Mouse (Mus musculus) right cerebral cortex, postnatal 4 days (tissue): ENCODE data around the gene S100a8.

Experiments used
- DNase-seq: peaks from one replicate; pipeline ENCODE4 v3.0.0-alpha.2; 2022

S100a8 gene

DNA sequence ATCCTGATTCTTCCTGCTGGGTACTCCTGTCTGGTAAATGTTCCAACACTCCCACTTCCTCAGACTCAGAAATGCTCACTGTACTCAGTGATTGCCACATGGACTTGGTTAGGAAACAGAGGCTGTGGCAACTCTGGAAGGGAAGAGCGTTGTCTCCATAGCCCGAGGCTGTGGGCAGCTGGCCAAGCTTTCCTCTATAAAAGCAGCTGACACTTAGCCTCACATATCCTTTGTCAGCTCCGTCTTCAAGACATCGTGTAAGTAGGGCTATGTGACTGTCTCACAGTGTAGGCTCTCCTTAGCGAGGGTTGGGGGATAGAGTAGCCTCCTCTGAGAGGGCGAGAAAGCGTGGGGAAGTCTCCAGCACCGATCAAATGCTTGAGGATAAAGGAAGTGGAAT is at the start of gene S100a8:
TSS of gene S100a8 (plus strand) at position 133 of the 400 bp plus-strand sequence.
- peak; percentile 8 for DNase-seq

DNA sequence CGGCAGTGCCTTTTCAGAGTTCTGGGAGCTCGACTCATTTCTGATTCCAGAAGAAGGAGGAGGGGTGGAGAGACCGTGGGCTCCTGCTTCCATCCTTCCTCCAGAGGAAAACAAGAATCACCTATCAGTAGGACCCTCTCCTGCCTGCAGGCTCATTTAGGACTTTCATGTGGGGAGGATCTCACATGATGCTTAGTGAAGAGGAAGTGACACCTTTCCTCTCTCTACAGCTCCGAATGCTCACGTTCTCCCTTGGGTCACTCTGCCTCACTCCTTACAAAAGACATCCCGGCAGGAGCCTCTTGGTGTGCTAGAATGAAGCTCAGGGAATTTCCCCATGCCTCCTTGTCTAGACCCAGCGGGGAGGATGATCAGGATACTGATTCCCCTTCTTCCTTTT is 47.2 kb upstream of the S100a8 start:
- DNase-seq: no peak

DNA sequence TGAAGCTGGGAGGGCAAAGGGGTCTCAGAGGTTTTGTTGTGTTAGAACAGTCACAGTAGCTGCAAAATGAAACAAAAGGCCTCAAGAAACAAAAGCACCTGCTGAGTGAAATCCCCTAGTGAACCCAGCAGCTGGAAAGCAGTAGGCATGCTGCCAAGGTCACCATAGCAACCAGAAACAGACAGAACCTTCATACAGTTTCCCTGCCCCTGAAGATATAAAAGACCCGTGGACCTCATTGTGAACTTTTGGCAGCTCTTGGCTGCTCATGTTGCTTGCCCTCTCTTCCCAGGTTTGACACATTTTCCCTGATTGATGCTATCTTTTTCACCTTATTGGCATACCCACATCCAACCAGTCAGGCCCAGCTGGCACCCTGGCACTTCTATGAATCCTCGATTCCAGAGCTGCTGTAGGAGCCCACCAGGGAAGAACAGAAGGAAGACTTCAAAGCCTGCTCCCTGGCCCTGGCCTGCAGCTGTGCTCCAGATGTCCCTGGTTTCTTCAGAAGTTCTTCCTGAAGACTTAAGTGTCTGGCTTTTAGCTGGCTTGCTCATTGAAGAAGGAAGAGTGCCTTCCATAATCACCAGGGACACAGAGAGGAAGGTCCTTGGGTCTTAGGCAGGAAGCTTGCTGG is 45.2 kb upstream of the S100a8 start:
- DNase-seq: peak; percentile 71

DNA sequence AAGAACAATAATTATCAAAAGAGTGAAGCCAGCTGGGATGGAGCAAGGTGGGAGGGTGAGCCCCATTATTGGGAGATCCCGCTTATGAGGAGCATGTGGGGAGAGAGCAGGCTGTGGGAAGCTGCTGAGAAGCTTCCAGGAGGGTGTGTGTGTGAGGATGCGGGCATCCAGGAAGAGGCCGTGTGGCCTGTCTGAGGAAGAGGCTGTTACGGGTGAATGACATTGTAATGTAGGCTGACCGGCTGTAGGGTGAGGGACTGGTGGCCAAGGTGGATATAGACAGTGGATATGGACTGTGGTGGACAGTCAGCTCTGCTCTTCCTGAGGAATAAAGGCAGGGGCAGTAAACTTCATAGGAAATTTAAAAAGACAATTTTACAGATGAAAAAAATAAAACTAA is 43.3 kb upstream of the S100a8 start:
- no peak for DNase-seq

DNA sequence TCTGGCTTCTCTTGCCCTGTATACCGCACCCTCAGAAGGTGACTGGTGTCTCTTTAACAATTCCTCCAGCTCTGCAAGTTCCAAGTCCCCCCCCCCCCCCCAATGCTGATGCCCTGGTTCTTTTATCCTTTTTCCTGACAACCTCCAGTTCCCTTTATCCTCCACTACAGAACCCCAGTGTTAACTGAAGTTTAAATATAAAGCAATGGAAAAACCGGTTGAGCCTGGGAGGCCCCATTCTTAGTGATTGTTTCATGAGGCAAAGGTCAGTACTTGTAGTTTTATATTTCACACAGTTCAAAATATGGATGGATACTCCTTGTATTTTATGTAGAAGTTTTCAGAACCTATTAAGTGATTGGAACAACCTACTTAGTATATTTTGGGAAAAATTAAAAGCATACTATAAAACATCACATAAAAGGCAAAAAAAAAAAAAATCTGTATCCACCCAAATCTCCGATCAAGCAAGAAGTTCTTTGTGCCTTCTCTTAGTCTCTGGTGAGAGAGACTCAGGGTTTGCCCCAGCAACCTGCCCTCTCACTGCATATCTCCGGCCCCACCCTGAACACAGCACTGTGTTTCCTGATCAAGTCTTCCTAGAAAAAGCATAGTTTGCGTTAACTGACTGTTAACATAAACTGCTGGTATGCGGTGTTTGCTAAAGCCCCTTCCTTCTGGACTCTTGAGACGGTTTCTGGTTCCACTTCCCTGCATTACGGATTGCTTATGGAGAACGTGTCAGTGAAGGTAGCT is 42.3 kb upstream of the S100a8 start:
- no peak for DNase-seq

DNA sequence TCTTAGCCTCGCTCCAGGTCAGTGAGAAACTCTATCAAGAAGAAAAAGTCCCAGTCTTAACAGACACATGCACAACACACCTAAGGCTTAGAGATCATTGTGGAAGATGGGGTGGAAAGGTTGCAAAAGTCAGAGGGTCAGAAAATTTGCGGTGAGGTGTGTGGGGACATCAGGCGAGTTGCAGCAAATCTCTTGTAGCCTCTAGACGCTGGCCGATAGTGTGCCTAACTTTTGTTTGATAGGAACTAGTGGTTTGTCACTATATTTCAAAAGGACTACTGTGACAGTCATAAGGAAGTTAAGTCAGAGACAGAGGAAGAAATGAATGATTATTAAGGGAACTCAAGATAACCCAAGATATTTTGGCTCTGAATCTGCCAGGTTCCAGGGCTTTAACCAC is 41.4 kb upstream of the S100a8 start:
- DNase-seq: no peak

DNA sequence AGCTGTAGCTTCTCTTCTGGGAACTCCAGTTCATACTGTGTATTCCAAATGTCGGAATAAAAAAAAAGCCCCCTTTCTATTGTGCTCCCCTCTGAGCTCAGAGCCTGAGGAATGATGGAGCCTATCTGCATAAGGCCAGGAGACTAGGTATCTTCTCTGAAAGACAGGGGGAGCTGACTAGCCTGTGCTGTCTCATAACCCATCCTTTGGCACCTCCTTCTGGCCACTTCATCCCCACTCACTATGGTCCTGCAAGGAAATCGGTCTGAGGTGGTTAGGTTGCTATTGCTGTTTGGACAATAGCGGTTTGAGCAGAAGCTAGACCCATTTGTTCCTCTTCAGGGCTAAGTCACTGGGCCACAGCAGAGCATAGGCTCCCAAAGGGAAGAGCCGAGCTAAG is 41.0 kb upstream of the S100a8 start:
- DNase-seq: no peak

DNA sequence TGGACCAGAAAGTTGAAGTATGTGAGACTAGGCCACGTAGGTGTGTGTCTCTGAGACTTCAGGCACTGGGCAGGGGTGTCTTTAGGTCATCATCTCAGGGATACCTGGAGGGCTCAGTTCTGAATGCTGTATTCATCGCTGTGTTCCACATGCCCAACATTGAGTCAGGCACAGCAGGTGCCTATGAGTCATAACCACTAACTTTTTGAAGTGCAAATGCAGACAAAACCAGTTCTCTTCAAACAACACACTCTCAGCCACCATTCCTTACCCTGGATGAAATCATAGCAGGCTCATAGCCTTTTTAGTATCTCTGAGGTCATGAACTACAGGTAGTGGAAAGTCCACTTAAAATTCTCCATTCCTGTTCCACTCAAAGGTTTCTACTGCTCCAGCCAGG is 39.5 kb upstream of the S100a8 start:
- no peak for DNase-seq

DNA sequence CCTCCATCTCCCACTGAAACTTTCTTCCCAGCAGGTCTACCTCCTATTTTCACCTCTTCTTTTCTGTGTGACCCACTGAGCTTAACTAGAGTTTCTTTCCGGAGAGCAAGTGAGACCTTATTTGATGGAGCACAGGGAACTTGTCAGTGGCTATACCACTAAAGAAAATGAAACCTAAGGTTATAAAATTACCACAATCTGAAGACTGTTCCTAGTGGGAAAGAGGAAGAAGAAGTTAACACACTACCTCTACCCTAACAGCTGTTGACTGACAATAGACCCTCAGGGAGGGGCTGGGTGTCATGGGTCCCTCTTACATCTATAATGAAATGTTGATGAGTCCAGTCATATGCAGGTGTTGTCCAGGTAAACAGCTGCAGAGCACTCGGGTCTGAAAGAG is 36.8 kb upstream of the S100a8 start:
- DNase-seq: no peak

DNA sequence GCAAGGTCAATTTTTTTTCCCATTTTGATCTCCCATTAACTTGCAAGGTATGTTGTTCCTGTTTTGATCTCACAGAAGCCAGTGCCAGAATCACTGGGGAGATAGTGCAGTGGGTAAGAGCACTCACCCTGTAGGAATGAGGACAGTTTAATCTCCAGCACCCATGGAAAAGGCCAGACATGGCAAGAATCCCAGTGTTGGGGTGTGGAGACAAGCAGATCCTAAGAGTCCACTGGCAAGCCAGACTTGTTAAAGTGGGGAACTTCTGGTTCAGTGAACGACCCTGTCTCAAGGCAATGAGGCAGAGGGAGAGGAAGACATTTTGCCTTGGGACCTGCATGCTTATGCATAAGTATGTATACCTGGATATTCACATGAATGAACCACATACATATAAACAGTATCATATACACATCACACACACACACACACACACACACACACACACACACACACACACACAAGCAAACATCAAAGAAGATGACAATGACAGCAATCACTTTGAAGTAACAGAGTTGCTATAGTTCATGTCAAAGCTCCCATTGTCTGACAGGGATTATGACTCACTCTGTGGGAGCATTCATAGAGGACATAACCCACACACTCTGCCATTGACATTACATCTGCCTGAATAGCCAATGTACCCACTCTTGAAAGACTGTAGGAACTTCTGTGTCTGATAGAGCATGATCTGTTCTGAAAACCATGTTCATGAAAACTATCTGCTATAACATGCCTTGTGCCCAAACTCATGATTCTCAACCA is 30.1 kb upstream of the S100a8 start:
- no peak for DNase-seq

DNA sequence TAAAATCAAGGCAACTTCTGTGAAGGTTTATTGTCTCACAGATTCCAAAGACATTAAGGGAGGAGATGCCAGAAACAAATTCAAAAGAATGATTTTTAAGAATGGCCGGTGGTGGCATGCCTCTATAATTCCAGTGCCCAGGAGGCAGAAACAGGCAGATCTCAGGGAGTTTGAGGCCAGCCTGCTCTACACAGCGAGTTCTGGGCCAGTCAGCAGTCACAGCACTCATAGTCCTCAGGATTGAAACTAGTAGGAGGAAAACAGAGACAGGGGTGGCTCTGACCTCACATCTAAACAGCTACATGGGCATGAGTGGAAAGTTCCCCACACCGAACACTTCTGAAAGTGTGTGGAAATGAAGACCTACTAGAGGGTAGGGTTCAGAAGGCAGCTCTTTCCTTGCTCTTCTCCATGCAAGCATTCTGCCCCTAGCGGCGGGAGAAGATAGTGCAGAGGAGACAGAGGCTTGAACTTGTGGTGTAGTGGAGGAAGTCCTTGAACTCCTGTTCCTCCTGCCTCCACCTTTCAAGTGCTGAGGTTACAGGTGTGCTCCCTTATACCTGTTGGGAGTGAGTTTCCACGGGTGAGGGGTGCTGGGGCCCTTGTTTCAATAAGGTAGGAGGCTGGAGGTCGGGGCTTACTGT is 29.1 kb upstream of the S100a8 start:
- DNase-seq: no peak

DNA sequence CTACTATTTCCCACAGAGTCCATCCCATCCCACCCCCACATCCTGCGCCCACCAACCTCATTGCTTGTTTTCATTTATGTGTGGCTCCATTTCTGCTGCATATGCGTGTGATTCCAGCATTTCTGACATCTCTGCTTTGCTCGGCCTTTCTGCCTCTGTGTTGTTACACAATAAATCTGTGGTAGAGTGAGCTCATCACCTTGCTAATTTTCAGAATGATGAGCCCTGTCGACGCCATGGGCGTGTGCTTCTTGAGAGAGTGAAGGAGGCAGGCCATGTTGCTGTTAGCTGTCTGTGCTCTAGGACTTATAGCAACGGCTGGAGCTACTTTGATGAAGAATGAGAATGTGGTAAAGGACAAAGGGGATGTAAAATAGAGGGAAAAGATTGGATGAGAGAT is 27.8 kb upstream of the S100a8 start:
- no peak for DNase-seq

DNA sequence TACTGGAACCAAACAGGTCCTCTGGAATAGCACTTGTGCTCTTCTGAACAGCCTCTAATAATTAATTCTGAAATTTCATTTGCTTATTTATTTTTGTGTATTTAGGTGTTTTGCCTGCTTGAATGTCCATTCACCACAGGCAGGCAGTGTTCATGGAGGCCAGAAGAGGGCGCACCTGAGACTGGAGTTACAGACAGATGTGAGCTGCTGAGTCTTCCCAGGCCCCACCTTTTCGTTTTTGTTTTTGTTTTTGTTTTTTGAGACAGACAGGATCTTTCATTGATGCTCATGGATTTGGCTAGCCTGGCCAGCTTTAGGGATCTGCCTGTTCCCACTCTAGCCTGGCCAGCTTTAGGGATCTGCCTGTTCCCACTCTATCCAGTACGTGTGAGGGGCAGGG is 24.6 kb upstream of the S100a8 start:
- DNase-seq: peak; percentile 44

DNA sequence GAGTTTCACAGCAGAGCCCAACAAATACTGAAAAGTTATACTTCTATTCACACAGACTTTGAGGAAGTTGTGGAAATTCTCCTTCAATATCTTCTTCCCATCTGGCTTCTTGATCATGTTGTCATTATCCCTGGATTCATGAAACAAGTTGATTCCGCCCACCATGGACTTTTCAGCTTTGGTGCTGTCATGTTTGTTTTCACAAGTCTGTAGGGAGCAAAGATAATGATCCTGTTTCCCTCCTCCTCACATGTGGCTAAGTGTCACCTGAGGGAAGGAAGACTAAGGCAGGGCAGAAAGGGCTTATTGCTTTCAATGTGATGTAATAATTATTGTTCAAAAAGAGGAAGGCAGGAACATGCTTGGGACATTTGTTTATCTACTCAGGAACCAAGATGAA is 21.5 kb upstream of the S100a8 start:
- no peak for DNase-seq

DNA sequence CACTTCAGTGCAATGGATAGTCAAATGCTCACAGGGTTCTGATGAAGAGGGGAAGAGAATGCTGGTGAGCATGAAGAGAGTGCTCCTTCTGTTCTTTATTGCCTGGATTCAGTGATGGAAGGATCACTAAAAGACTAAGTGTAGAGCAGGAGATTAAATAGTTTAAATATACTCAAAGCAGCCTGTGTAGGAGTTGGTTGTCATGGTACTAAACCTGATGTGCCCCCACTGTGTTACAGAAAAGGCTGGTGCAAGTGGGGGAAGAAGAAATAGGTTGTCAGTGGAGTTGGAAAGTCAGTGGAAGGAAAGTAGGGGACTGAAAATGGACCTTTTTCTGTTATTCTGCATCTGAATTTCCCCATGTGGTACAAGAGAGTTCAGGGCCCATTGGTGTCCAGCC is 19.8 kb upstream of the S100a8 start:
- DNase-seq: no peak

DNA sequence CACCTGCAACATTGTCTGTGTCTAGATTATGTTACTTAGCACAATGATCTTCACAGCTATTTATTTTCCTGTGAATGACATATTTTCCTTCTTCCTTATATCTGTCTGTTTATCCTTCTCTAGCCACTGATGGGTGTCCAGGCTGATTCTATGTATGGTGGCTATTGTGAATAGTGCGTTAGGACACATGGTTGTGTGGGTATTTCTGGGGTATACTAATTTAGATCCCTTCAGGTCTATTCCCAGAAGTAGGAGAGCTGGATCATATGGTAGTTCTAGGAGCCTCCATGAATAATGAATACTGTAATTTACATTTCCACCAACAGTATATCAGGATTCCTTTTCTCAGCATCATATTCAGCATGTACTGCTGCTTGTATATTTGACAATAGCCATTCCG is 18.9 kb upstream of the S100a8 start:
- no peak for DNase-seq

DNA sequence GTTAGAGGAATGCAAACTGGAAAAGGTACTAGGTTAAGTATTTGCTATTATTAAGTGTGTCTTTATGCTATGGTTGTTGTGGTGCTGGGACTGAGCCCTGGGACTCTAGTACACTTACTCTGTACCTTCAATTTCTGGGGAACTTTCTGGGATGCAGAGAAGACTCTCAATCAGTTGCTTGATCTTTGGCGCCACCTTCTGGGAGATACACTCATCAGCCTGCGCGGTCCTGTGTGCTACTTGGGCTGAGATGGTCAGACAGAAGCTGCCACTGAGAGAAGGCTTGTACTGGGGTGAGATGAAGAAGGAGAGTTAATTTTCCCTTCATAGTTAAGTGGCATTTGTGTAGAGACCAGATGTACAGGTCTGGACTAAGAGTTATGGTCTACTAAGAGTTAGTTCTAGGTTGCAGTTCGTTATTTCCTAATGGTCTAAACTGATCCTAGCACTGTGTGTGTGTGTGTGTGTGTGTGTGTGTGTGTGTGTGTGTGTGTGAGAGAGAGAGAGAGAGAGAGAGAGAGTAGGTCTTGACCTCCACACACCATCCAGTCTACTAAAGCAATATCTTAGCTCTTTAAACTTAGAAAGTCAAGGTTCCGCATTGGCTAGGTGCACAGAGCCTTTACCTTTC is 15.8 kb upstream of the S100a8 start:
- DNase-seq: peak; percentile 82

DNA sequence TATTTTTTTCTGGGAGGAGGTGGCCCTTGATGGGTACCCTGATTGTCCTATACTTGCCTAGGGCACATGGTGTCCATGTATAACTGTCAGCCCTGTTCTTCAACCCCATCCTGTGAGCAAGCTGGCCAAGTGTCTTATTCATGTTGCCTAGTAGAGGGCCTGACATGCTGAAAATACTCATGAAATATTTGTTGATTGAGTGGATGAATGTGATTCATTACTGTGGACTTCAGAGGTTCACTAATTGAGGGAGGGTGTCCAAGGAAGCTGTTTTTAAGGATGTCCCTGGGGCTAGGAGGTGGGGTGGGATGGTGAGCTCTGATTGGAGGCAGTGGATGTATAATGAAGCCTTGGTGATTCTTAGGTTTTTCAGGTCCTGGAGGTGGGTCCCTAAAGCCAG is 15.1 kb upstream of the S100a8 start, which contains the start of gene S100a7a:
TSS of gene S100a7a (plus strand) at position 301 of the 400 bp plus-strand sequence.
- no peak for DNase-seq

DNA sequence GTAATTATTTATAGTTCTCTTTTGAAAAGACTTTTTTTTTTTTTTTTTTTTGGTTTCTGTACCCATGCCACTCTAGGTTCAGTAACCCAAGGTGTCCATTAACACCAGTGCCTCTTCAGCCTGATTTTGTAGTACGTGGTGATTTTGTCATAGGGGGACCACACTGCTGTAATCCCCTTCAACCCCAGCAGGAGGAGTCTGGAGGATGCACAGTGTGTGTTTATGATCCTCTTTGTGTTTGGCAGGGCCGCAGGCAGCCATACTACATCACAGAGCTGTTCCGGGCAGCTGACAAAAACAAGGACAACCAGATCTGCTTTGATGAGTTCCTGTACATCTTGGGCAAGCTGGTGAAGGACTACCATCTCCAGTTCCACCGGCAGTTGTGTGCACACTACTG is 11.4 kb upstream of the S100a8 start:
- no peak for DNase-seq

DNA sequence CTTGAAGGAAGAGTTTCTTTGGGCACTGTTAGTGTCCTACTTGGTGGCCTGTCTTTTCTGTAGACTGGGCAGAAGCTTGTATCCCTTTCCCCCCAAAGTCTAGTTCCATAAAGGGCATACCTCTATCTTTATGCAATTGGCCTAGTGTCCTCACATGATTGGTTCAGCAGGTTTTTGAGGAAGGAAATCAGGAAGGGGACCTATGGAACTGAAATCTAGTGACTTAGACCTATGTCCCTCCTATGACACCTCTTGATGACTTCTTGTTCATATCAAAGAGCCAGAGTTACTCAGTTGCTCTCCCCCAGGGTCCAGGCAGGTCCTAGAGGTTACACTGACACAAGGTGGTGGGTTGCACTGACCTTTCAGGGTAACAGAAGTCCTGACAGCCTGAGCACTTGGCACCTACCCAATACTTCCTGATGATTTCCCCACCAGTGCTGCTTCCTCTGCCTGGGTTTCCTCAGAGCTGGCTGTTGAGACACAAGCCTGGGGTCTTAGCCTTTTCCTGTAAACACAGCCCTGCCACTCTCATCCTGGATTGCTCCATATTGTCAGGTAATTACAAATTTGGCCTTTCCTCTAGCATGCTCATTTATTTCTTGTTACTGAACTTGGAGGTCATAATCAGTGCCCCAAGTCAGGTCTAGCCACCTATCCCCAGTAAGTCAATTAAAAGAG is 9.3 kb upstream of the S100a8 start:
- no peak for DNase-seq

DNA sequence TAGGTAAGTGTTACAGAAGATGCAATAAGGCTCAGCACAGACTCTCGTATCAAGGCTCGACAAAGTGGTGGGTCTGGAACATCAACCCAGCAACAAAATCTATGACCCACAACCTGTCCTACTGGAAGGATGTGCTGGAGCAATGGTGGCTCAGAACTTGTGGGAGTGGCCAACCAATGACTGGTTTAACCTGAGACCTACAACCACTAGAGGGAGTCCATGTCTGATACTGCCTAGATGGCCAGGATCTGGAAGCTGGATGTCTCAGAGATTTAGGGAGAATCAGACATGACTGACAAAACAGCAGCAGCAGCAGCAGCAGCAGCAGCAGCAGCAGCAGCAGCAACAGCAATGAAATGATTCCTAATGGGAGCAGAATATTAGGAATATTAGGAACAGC is 4.6 kb upstream of the S100a8 start:
- no peak for DNase-seq

DNA sequence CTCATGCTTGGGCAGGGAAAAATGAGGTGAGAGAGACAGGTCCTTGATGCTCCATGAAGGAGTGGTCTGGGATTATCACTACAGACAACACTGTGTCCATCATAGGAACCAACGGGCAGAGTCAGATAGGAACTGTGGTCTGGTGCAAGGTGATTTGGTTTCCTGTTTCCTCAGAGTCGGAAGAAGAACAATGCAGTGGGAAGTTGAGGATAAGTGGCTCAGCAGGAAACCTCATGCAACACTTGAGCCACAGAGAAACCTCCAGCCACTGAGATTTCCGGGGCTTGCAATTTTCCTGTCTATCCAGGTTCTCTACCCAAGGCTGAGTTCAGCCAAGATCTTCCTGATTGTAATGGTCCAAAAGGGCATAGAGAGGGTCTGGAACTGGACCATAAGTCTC is 9.9 kb downstream of the S100a8 start:
- no peak for DNase-seq
